Mouse (Mus musculus): ENCODE data around the gene Gjb3.

GRCm38 (mm10) chr4:127354506-127355485 is 24.2 kb upstream of the Gjb3 start:
- TF ChIP-seq MYOD1 (IDR thresholded peaks at IDR 0.05; ENCODE audit: control insufficient read depth in 1 of 3, insufficient read length in 2 of 3, low read depth in 2 of 3) (no peak), SRF (IDR thresholded peaks at IDR 0.05; ENCODE audit: control insufficient read depth, insufficient read length, low read depth) (no peak)
